Mouse (Mus musculus) intestine, embryonic 15.5 days (tissue): ENCODE data around the gene Spag16. TPM values are rescaled to one million over a fixed set of nuclear protein-coding genes. Genes with fewer than 3 reads are reported as not detected.

Experiments used
- ATAC-seq: fragments of 200-750 bp; cut with Nextera tagmentation; 2 replicates; pipeline ENCODE4 v1.8.0; 2017; ENCODE audit warnings: moderate TSS enrichment, moderate library complexity
- H3K27ac ChIP-seq: fragments of 300-500 bp; sonication (generic); 2 replicates; pipeline ENCODE4 v1.5.1; 2015; ENCODE audit warnings: mild to moderate bottlenecking, inconsistent platforms
- H3K27me3 ChIP-seq: fragments of 300-500 bp; sonication (generic); replicated peaks from 2 replicates; pipeline ENCODE4 v1.6.1; 2015; ENCODE audit warnings: inconsistent platforms
- H3K36me3 ChIP-seq: fragments of 300-500 bp; sonication (generic); 2 replicates; pipeline ENCODE4 v1.6.1; 2015; ENCODE audit warnings: inconsistent platforms
- H3K4me1 ChIP-seq: fragments of 300-500 bp; sonication (generic); replicated peaks from 2 replicates; pipeline ENCODE4 v1.6.1; 2015; ENCODE audit warnings: inconsistent platforms
- H3K4me2 ChIP-seq: fragments of 300-500 bp; sonication (generic); replicated peaks from 2 replicates; pipeline ENCODE4 v1.6.1; 2015; ENCODE audit warnings: mild to moderate bottlenecking, inconsistent platforms
- H3K4me3 ChIP-seq: fragments of 300-500 bp; sonication (generic); replicated peaks from 2 replicates; pipeline ENCODE4 v1.5.1; 2015; ENCODE audit warnings: inconsistent platforms
- H3K9ac ChIP-seq: fragments of 300-500 bp; sonication (generic); 2 replicates; pipeline ENCODE4 v1.6.1; 2015; ENCODE audit warnings: inconsistent platforms
- H3K9me3 ChIP-seq: fragments of 300-500 bp; sonication (generic); 2 replicates; pipeline ENCODE4 v1.6.1; 2016; ENCODE audit warnings: inconsistent platforms
- WGBS: fragments of 180-500 bp; shearing (Covaris S2); methylation state at CpG from one replicate; pipeline ENCODE4 v1.1.7; 2015; 5-methylcytosine and 5-hydroxymethylcytosine counted together
- polyA plus RNA-seq: library from polyadenylated mRNA; unstranded; fragments of >200 nt; fragmentation: Nextera tagmentation; extraction: Ambion mirVana; gene quantifications from 2 replicates; pipeline ENCODE4 v1.2.1, GENCODE M21; 2015

Spag16 gene
- polyA plus RNA-seq, 1 experiment from 2014 or later, result 0.20 TPM

- Histone ChIP-seq H3K4me1 (no peaks in the 10 kb centered on the region), H3K27ac (no peak overlapping the region), H3K4me2 (no peak overlapping the region), H3K4me3 (no peak overlapping the region), H3K9ac (no peak overlapping the region), H3K36me3 (no peaks in the 10 kb centered on the region), H3K9me3 (no peaks in the 10 kb centered on the region), H3K27me3 (no peaks in the 10 kb centered on the region)
- 77% methylated on average over 4 of the region's 4 CpGs for WGBS
- no peak for ATAC-seq
Measured at GRCm38 (mm10) chr1:70320951-70321350, 494.2 kb downstream of the Spag16 start.

- no peaks in the 10 kb centered on the region for H3K4me1 ChIP-seq
- H3K27me3 ChIP-seq, result no peaks in the 10 kb centered on the region
- no peak overlapping the region for H3K9ac ChIP-seq
- ATAC-seq, result no peak
- H3K27ac ChIP-seq, result no peak overlapping the region
- H3K36me3 ChIP-seq, result no peaks in the 10 kb centered on the region
- 71% methylated on average over 2 of the region's 2 CpGs for WGBS
- no peak overlapping the region for H3K4me2 ChIP-seq
- H3K9me3 ChIP-seq, result no peaks in the 10 kb centered on the region
- H3K4me3 ChIP-seq, result no peak overlapping the region
Measured at GRCm38 (mm10) chr1:70346179-70346578, 519.4 kb downstream of the Spag16 start.

GRCm38 (mm10) chr1:70351371-70351770, 524.6 kb downstream of the Spag16 start:
- Histone ChIP-seq H3K9ac (no peak overlapping the region), H3K27me3 (no peaks in the 10 kb centered on the region), H3K4me3 (no peak overlapping the region), H3K36me3 (no peaks in the 10 kb centered on the region), H3K9me3 (no peaks in the 10 kb centered on the region), H3K4me2 (no peak overlapping the region), H3K27ac (no peak overlapping the region), H3K4me1 (no peaks in the 10 kb centered on the region)
- ATAC-seq, result no peak
- WGBS, result 77% methylated on average over 3 of the region's 3 CpGs

- Histone ChIP-seq H3K9me3 (no peaks in the 10 kb centered on the region), H3K36me3 (no peaks in the 10 kb centered on the region), H3K9ac (no peak overlapping the region), H3K4me1 (no peaks in the 10 kb centered on the region), H3K27me3 (no peaks in the 10 kb centered on the region), H3K4me3 (no peak overlapping the region), H3K4me2 (no peak overlapping the region), H3K27ac (no peak overlapping the region)
- no peak for ATAC-seq
Measured at GRCm38 (mm10) chr1:70354014-70354413, 527.2 kb downstream of the Spag16 start.

GRCm38 (mm10) chr1:70371721-70372120, 545.0 kb downstream of the Spag16 start:
- Histone ChIP-seq H3K9ac (no peak overlapping the region), H3K4me2 (no peak overlapping the region), H3K4me1 (no peaks in the 10 kb centered on the region), H3K27ac (no peak overlapping the region), H3K4me3 (no peak overlapping the region), H3K27me3 (no peaks in the 10 kb centered on the region), H3K36me3 (no peaks in the 10 kb centered on the region), H3K9me3 (no peaks in the 10 kb centered on the region)
- WGBS, result 70% methylated on average over 4 of the region's 4 CpGs
- no peak for ATAC-seq

GRCm38 (mm10) chr1:70380096-70380495, 553.3 kb downstream of the Spag16 start:
- no peaks in the 10 kb centered on the region for H3K36me3 ChIP-seq
- H3K27me3 ChIP-seq, result no peaks in the 10 kb centered on the region
- H3K9me3 ChIP-seq, result no peaks in the 10 kb centered on the region
- ATAC-seq, result no peak
- no peaks in the 10 kb centered on the region for H3K4me1 ChIP-seq
- 91% methylated on average over 7 of the region's 7 CpGs for WGBS
- no peak overlapping the region for H3K4me2 ChIP-seq
- no peak overlapping the region for H3K4me3 ChIP-seq
- H3K9ac ChIP-seq, result no peak overlapping the region
- H3K27ac ChIP-seq, result no peak overlapping the region

- Histone ChIP-seq H3K4me1 (no peaks in the 10 kb centered on the region), H3K27ac (no peak overlapping the region), H3K4me3 (no peak overlapping the region), H3K9ac (no peak overlapping the region), H3K27me3 (no peaks in the 10 kb centered on the region), H3K9me3 (no peaks in the 10 kb centered on the region), H3K36me3 (no peaks in the 10 kb centered on the region), H3K4me2 (no peak overlapping the region)
- ATAC-seq, result no peak
- 75% methylated on average over 9 of the region's 9 CpGs for WGBS
Measured at GRCm38 (mm10) chr1:70442209-70443080, 615.7 kb downstream of the Spag16 start.

DNA sequence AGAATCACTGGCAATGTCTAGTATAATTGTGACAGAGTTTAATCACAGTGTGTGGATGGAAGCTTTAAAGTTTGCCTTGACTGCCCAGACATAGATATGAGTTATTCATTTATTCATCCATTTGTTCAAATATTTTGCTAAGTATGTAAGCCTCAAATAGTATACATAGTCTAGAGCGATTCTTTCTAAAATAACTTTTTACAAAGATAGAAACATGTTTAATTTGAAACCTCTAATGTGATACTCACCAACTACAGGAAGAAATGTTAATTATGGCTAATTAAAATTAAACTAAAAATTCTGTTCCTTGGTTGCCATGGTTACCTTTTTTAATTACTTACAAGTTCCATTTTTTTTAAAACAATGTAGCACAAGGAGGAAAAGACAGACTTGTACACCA, 653.1 kb downstream of the Spag16 start:
- 77% methylated on average over 1 of the region's 1 CpGs for WGBS
- no peak overlapping the region for H3K9ac ChIP-seq
- H3K9me3 ChIP-seq, result no peaks in the 10 kb centered on the region
- H3K4me3 ChIP-seq, result no peak overlapping the region
- no peak overlapping the region for H3K4me2 ChIP-seq
- H3K27ac ChIP-seq, result no peak overlapping the region
- H3K36me3 ChIP-seq, result no peaks in the 10 kb centered on the region
- no peak for ATAC-seq
- no peaks in the 10 kb centered on the region for H3K27me3 ChIP-seq
- H3K4me1 ChIP-seq, result no peaks in the 10 kb centered on the region

DNA sequence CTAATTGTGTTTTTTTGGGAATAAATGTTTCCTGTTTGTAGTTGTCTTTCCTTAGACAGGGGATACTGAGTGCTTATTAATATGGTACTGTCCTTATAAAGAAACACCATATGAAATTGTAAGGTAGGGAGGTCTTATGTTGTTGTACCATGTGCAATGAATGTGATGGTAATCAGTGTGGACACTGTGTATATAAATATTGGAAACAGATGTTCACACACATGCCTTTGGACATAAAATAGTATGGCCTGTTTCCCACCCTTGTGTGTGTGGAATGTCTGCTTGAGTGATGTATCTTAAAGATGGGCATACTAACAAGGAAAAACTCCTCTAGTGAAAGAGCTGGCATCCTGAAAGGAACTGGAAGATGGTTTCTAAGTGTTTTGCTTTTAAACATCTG, 692.1 kb downstream of the Spag16 start:
- ATAC-seq, result no peak
- H3K9me3 ChIP-seq, result no peaks in the 10 kb centered on the region
- no peak overlapping the region for H3K27ac ChIP-seq
- H3K9ac ChIP-seq, result no peak overlapping the region
- no peaks in the 10 kb centered on the region for H3K4me1 ChIP-seq
- no peak overlapping the region for H3K4me2 ChIP-seq
- no peaks in the 10 kb centered on the region for H3K36me3 ChIP-seq
- no peak overlapping the region for H3K4me3 ChIP-seq
- H3K27me3 ChIP-seq, result no peaks in the 10 kb centered on the region

DNA sequence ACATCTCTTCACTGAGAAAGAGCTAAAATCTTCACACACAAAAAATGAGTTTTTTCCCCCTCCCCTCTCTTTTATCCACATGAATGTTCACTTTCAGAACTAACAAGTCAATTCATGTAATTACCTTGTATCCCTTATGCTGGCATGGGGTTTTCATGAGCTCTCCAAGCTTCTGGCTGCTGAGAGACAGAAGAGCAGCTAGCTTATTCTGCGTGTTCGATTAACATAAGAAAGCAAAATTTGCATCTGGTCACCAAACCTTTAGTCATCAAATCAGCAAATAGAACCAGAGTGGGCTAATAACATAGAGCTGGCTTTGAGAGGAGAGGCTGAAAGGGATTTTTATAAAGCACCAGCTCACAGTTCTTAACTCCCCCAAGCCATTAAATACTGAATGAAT, 700.4 kb downstream of the Spag16 start:
- Histone ChIP-seq H3K9me3 (no peaks in the 10 kb centered on the region), H3K4me3 (no peak overlapping the region), H3K36me3 (no peaks in the 10 kb centered on the region), H3K27me3 (no peaks in the 10 kb centered on the region), H3K4me2 (no peak overlapping the region), H3K4me1 (no peaks in the 10 kb centered on the region), H3K27ac (no peak overlapping the region), H3K9ac (no peak overlapping the region)
- 58% methylated on average over 2 of the region's 2 CpGs for WGBS
- ATAC-seq, result no peak

- no peak for ATAC-seq
- no peak overlapping the region for H3K9ac ChIP-seq
- WGBS, result 48% methylated on average over 2 of the region's 2 CpGs
Measured at GRCm38 (mm10) chr1:70529771-70530170, 703.0 kb downstream of the Spag16 start.

DNA sequence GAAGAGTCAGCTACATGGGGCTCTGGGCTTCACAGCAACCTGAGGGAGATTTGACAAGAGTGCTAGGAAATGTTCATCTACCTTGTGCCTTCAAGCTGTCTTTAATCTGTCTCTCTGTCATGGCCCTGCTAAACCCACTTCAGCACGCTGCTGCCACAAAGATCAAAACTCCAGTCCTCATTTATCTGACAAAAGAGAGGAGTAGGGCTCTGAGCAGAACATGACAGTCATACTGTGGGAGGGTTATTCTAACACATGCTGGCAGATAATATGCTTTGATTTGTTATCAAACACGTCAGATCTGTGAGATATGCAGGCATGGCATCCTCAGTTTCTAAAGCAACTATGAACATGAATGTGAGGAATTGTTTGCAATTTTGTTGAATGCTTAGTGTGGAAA, 725.1 kb downstream of the Spag16 start:
- Histone ChIP-seq H3K9ac (no peak overlapping the region), H3K36me3 (no peaks in the 10 kb centered on the region), H3K27ac (no peak overlapping the region), H3K4me3 (no peak overlapping the region), H3K4me2 (no peak overlapping the region), H3K4me1 (no peaks in the 10 kb centered on the region), H3K9me3 (no peaks in the 10 kb centered on the region), H3K27me3 (no peaks in the 10 kb centered on the region)
- 70% methylated on average over 2 of the region's 2 CpGs for whole genome bisulfite sequencing
- ATAC-seq, result no peak

More at GRCm38 (mm10) chr1:70529771-70530170, 703.0 kb downstream of the Spag16 start:
- Histone ChIP-seq H3K4me1 (no peaks in the 10 kb centered on the region), H3K27ac (no peak overlapping the region), H3K9me3 (no peaks in the 10 kb centered on the region), H3K4me3 (no peak overlapping the region), H3K27me3 (no peaks in the 10 kb centered on the region), H3K4me2 (no peak overlapping the region), H3K36me3 (no peaks in the 10 kb centered on the region)

DNA sequence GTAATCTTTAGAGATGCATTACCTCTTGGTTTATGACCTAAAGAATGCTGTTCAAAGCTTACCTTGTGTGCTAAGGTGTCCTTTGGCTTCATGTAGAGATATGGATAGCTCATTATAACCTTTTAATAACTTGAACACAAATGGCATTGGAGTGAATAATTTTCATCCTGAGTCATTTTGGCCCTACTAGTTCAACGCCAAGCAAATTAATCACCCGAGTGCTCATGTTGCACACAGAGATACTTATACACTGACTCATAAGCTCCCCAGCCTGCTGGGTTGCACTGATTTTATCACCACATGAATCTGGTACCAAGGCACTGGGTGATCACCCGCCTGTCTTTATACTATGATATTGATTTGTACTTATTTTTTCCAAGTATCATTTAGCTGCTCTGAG, 795.0 kb downstream of the Spag16 start:
- H3K4me1 ChIP-seq, result no peaks in the 10 kb centered on the region
- H3K27ac ChIP-seq, result no peak overlapping the region
- no peak overlapping the region for H3K4me3 ChIP-seq
- no peaks in the 10 kb centered on the region for H3K9me3 ChIP-seq
- H3K4me2 ChIP-seq, result no peak overlapping the region
- H3K9ac ChIP-seq, result no peak overlapping the region
- H3K27me3 ChIP-seq, result no peaks in the 10 kb centered on the region
- no peaks in the 10 kb centered on the region for H3K36me3 ChIP-seq
- WGBS, result 86% methylated on average over 3 of the region's 3 CpGs
- no peak for ATAC-seq
